Mouse (Mus musculus) hindbrain, embryonic 15.5 days (tissue): ENCODE measurements around the gene Slc24a3. TPM values are rescaled to one million over a fixed set of nuclear protein-coding genes. Genes with fewer than 3 reads are reported as not detected.
A peak's percentile ranks its signal among the peaks of the same experiment; 100 is the strongest.

Source experiments
- ATAC-seq: fragments of 200-750 bp; cut with Nextera tagmentation; 2 replicates; pipeline ENCODE4 v1.8.0; 2017; ENCODE audit warnings: low read depth, moderate number of reproducible peaks, moderate TSS enrichment; ENCODE audit not compliant: low FRiP score
- H3K27ac ChIP-seq: fragments of 300-500 bp; sonication (generic); replicated peaks from 2 replicates; pipeline ENCODE4 v1.5.1; 2015; ENCODE audit warnings: mild to moderate bottlenecking, inconsistent platforms
- H3K27me3 ChIP-seq: fragments of 300-500 bp; sonication (generic); 2 replicates; pipeline ENCODE4 v1.6.1; 2015; ENCODE audit warnings: control low read depth, inconsistent platforms
- H3K36me3 ChIP-seq: fragments of 300-500 bp; sonication (generic); 2 replicates; pipeline ENCODE4 v1.6.1; 2015; ENCODE audit warnings: control low read depth, inconsistent platforms
- H3K4me1 ChIP-seq: fragments of 300-500 bp; sonication (generic); replicated peaks from 2 replicates; pipeline ENCODE4 v1.6.1; 2015; ENCODE audit warnings: control low read depth, inconsistent platforms
- H3K4me2 ChIP-seq: fragments of 300-500 bp; sonication (generic); 2 replicates; pipeline ENCODE4 v1.6.1; 2015; ENCODE audit warnings: moderate library complexity, mild to moderate bottlenecking, inconsistent platforms
- H3K4me3 ChIP-seq: fragments of 300-500 bp; sonication (generic); 2 replicates; pipeline ENCODE4 v1.5.1; 2015; ENCODE audit warnings: mild to moderate bottlenecking, inconsistent platforms
- H3K9ac ChIP-seq: fragments of 300-500 bp; sonication (generic); 2 replicates; pipeline ENCODE4 v1.6.1; 2015; ENCODE audit warnings: inconsistent platforms
- H3K9me3 ChIP-seq: fragments of 300-500 bp; sonication (generic); 2 replicates; pipeline ENCODE4 v1.6.1; 2016; ENCODE audit warnings: control low read depth, inconsistent platforms
- WGBS: fragments of 180-500 bp; shearing (Covaris S2); methylation state at CpG from one replicate; pipeline ENCODE4 v1.1.7; 2015; 5-methylcytosine and 5-hydroxymethylcytosine counted together
- polyA plus RNA-seq: library from polyadenylated mRNA; unstranded; fragments of >200 nt; fragmentation: Nextera tagmentation; extraction: Ambion mirVana; gene quantifications from 2 replicates; pipeline ENCODE4 v1.2.1, GENCODE M21; 2015

Gene Slc24a3
- polyA plus RNA-seq, 1 experiment from 2014 or later: 22.8 TPM

GRCm38 (mm10) chr2:145536986-145537385 is 369.4 kb downstream of the Slc24a3 start:
- H3K27me3 ChIP-seq: no peaks in the 10 kb centered on the region
- no peak overlapping the region for H3K9ac ChIP-seq
- WGBS: 59% methylated on average over 4 of the region's 4 CpGs
- ATAC-seq: peak; percentile 81
- no peaks in the 10 kb centered on the region for H3K4me1 ChIP-seq
- no peaks in the 10 kb centered on the region for H3K9me3 ChIP-seq
- H3K4me3 ChIP-seq: no peak overlapping the region
- no peaks in the 10 kb centered on the region for H3K36me3 ChIP-seq
- H3K27ac ChIP-seq: no peak overlapping the region
- H3K4me2 ChIP-seq: no peak overlapping the region

- 95% methylated on average over 1 of the region's 1 CpGs for WGBS
- Histone ChIP-seq H3K4me2 (no peak overlapping the region), H3K27me3 (no peaks in the 10 kb centered on the region), H3K9me3 (no peaks in the 10 kb centered on the region), H3K36me3 (no peaks in the 10 kb centered on the region), H3K9ac (no peak overlapping the region), H3K4me3 (no peak overlapping the region), H3K27ac (no peak overlapping the region), H3K4me1 (no peaks in the 10 kb centered on the region)
- no peak for ATAC-seq
Observed at GRCm38 (mm10) chr2:145541695-145542094, 374.1 kb downstream of the Slc24a3 start.

- no peak overlapping the region for H3K4me3 ChIP-seq
- no peak overlapping the region for H3K9ac ChIP-seq
- no peak overlapping the region for H3K4me2 ChIP-seq
- no peaks in the 10 kb centered on the region for H3K9me3 ChIP-seq
- H3K36me3 ChIP-seq: no peaks in the 10 kb centered on the region
- 81% methylated on average over 3 of the region's 3 CpGs for WGBS
- ATAC-seq: no peak
- no peaks in the 10 kb centered on the region for H3K4me1 ChIP-seq
- no peak overlapping the region for H3K27ac ChIP-seq
- no peaks in the 10 kb centered on the region for H3K27me3 ChIP-seq
Observed at GRCm38 (mm10) chr2:145546071-145546470, 378.5 kb downstream of the Slc24a3 start.

- no peak overlapping the region for H3K4me2 ChIP-seq
- 81% methylated on average over 2 of the region's 2 CpGs for WGBS
- H3K36me3 ChIP-seq: no peaks in the 10 kb centered on the region
- no peaks in the 10 kb centered on the region for H3K9me3 ChIP-seq
- no peak overlapping the region for H3K9ac ChIP-seq
- H3K27ac ChIP-seq: no peak overlapping the region
- no peak for ATAC-seq
- no peaks in the 10 kb centered on the region for H3K27me3 ChIP-seq
- no peaks in the 10 kb centered on the region for H3K4me1 ChIP-seq
- H3K4me3 ChIP-seq: no peak overlapping the region
Observed at GRCm38 (mm10) chr2:145554722-145555252, 387.2 kb downstream of the Slc24a3 start.

GRCm38 (mm10) chr2:145555713-145556112 is 388.2 kb downstream of the Slc24a3 start:
- 85% methylated on average over 2 of the region's 2 CpGs for WGBS

GRCm38 (mm10) chr2:145557361-145557931 is 389.9 kb downstream of the Slc24a3 start:
- Histone ChIP-seq H3K36me3 (no peaks in the 10 kb centered on the region), H3K27ac (no peak overlapping the region), H3K27me3 (no peaks in the 10 kb centered on the region), H3K4me1 (no peaks in the 10 kb centered on the region), H3K9ac (no peak overlapping the region), H3K4me2 (no peak overlapping the region), H3K4me3 (no peak overlapping the region), H3K9me3 (no peaks in the 10 kb centered on the region)
- ATAC-seq: no peak
- 48% methylated on average over 1 of the region's 1 CpGs for WGBS

More at GRCm38 (mm10) chr2:145555713-145556112, 388.2 kb downstream of the Slc24a3 start:
- Histone ChIP-seq H3K9me3 (no peaks in the 10 kb centered on the region), H3K4me2 (no peak overlapping the region), H3K36me3 (no peaks in the 10 kb centered on the region), H3K9ac (no peak overlapping the region), H3K4me1 (no peaks in the 10 kb centered on the region), H3K4me3 (no peak overlapping the region), H3K27me3 (no peaks in the 10 kb centered on the region), H3K27ac (no peak overlapping the region)
- ATAC-seq: no peak

- Histone ChIP-seq H3K4me2 (no peak overlapping the region), H3K4me3 (no peak overlapping the region), H3K27ac (no peak overlapping the region), H3K27me3 (no peaks in the 10 kb centered on the region), H3K36me3 (no peaks in the 10 kb centered on the region), H3K4me1 (no peaks in the 10 kb centered on the region), H3K9me3 (no peaks in the 10 kb centered on the region), H3K9ac (no peak overlapping the region)
- no peak for ATAC-seq
Observed at GRCm38 (mm10) chr2:145562493-145562892, 394.9 kb downstream of the Slc24a3 start.

- WGBS: 84% methylated on average over 8 of the region's 8 CpGs
- Histone ChIP-seq H3K9me3 (no peaks in the 10 kb centered on the region), H3K36me3 (no peaks in the 10 kb centered on the region), H3K27me3 (no peaks in the 10 kb centered on the region), H3K27ac (no peak overlapping the region), H3K9ac (no peak overlapping the region), H3K4me3 (no peak overlapping the region), H3K4me2 (no peak overlapping the region), H3K4me1 (no peaks in the 10 kb centered on the region)
- no peak for ATAC-seq
Observed at GRCm38 (mm10) chr2:145564596-145564995, 397.0 kb downstream of the Slc24a3 start.

GRCm38 (mm10) chr2:145566904-145567303 is 399.4 kb downstream of the Slc24a3 start:
- no peak overlapping the region for H3K27ac ChIP-seq
- no peak for ATAC-seq
- no peaks in the 10 kb centered on the region for H3K4me1 ChIP-seq
- H3K4me2 ChIP-seq: no peak overlapping the region
- WGBS: 96% methylated on average over 2 of the region's 2 CpGs
- no peaks in the 10 kb centered on the region for H3K36me3 ChIP-seq
- H3K4me3 ChIP-seq: no peak overlapping the region
- no peaks in the 10 kb centered on the region for H3K9me3 ChIP-seq
- no peak overlapping the region for H3K9ac ChIP-seq
- no peaks in the 10 kb centered on the region for H3K27me3 ChIP-seq

- Histone ChIP-seq H3K27ac (no peak overlapping the region), H3K9me3 (no peaks in the 10 kb centered on the region), H3K36me3 (no peaks in the 10 kb centered on the region), H3K27me3 (no peaks in the 10 kb centered on the region), H3K4me1 (no peaks in the 10 kb centered on the region), H3K4me3 (no peak overlapping the region), H3K4me2 (no peak overlapping the region), H3K9ac (no peak overlapping the region)
- no peak for ATAC-seq
- WGBS: 67% methylated on average over 3 of the region's 3 CpGs
Observed at GRCm38 (mm10) chr2:145571943-145572342, 404.4 kb downstream of the Slc24a3 start.

GRCm38 (mm10) chr2:145574148-145574547 is 406.6 kb downstream of the Slc24a3 start:
- Histone ChIP-seq H3K9ac (no peak overlapping the region), H3K36me3 (no peaks in the 10 kb centered on the region), H3K27me3 (no peaks in the 10 kb centered on the region), H3K4me1 (no peaks in the 10 kb centered on the region), H3K9me3 (no peaks in the 10 kb centered on the region), H3K27ac (no peak overlapping the region), H3K4me2 (no peak overlapping the region), H3K4me3 (no peak overlapping the region)
- no peak for ATAC-seq
- 82% methylated on average over 4 of the region's 4 CpGs for WGBS

GRCm38 (mm10) chr2:145583103-145583502 is 415.5 kb downstream of the Slc24a3 start:
- no peaks in the 10 kb centered on the region for H3K27me3 ChIP-seq
- H3K4me2 ChIP-seq: no peak overlapping the region
- ATAC-seq: no peak
- H3K27ac ChIP-seq: no peak overlapping the region
- H3K4me3 ChIP-seq: no peak overlapping the region
- no peaks in the 10 kb centered on the region for H3K36me3 ChIP-seq
- no peak overlapping the region for H3K9ac ChIP-seq
- no peaks in the 10 kb centered on the region for H3K4me1 ChIP-seq
- WGBS: 81% methylated on average over 3 of the region's 3 CpGs
- H3K9me3 ChIP-seq: no peaks in the 10 kb centered on the region

GRCm38 (mm10) chr2:145585437-145585836 is 417.9 kb downstream of the Slc24a3 start:
- Histone ChIP-seq H3K27me3 (no peaks in the 10 kb centered on the region), H3K9me3 (no peaks in the 10 kb centered on the region), H3K27ac (no peak overlapping the region), H3K36me3 (no peaks in the 10 kb centered on the region), H3K4me3 (no peak overlapping the region), H3K9ac (no peak overlapping the region), H3K4me1 (no peaks in the 10 kb centered on the region), H3K4me2 (no peak overlapping the region)
- 72% methylated on average over 3 of the region's 3 CpGs for WGBS
- ATAC-seq: no peak
